8 mouse cellular contexts compared by ENCODE assay signal in the genomic region with DNA sequence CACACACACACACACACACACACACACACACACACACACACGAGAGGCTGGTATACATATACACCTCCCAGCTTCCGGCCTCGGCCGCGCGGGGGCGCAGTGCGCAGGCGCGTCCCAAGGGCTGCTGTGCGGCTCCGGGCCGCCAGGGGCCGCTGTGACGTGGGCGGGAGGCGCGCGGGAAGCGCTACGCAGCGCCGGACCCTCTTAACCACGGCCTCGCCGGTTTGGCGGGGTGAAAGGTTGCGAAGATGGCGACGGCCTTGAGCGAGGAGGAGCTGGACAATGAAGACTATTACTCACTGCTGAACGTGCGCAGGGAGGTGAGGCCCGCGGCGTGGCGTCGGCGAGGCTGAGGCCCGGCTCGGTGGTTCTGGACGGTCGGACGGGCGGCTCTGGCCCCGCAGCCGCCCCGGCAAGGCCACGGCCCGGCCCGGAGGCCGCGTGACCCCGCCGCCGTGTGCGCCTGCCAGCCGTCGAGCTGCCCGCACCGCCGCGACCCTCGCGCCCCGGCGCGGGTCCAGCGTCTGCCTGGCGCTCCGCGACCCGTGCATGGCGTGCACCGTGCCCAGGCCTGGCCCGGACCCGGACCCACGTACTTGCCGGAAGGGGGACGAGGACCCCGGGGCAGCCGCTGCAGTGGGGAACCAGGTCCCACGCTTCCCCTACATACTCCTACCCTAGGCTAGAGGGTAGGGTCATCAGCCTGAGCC. TPM values are rescaled to one million over a fixed set of nuclear protein-coding genes. Genes with fewer than 3 reads are reported as not detected.
DNase-seq lines count a peak whose midpoint lies in the region; ATAC-seq lines count a peak whose summit lies in the region.

TSS of gene Dnajc11 (plus strand) at position 187 of the 710 bp plus-strand sequence.

- peak; percentile 86 for DNase-seq in adipocyte (ENCODE audit: low spot score)
- peak; percentile 93 for DNase-seq in embryo, embryonic 10 days (ENCODE audit: low spot score)
- DNase-seq in gastrocnemius, postnatal 14 days, result peak; percentile 90
- DNase-seq in left cerebral cortex, postnatal 10 days (ENCODE audit: extremely low spot score in 1 of 2, low spot score in 2 of 2), result peak; percentile 89 to 92
- DNase-seq in right cerebral cortex, postnatal 25 days, result peak; percentile 93
- peak; percentile 89 to 94 for DNase-seq in urinary bladder, postnatal 4 days (ENCODE audit: low spot score in 2 of 2)

- ATAC-seq in inflammation-experienced regulatory T-cells, adult 6 months, result peak; percentile 92
- ATAC-seq in megakaryocyte-erythroid progenitor cell, adult 5-6 weeks (replicated peaks; ENCODE audit: low FRiP score, low TSS enrichment, poor library complexity, severe bottlenecking), result peak; percentile 71

- intact Hi-C loops in gastrocnemius, postnatal 14 days (cut with DNase I; ENCODE audit: low total_unique reads), result no loop called here
- intact Hi-C loops in left cerebral cortex, postnatal 10 days (cut with DNase I), result no loop called here

RNA-seq across cellular contexts. Expression of gene Dnajc11, which starts in this region (rescaled TPM):
- total RNA-seq in gastrocnemius, postnatal 14 days (2021), result 10 to 100 TPM; 66.1 to 75.2 TPM
- 10 to 100 TPM; 28.1 to 33.8 (median 33.5) TPM for polyA plus RNA-seq in inflammation-experienced regulatory T-cells, adult 6 months (2017; shearing (Covaris generic))
- 10 to 100 TPM; 55.1 to 70.9 TPM for total RNA-seq in left cerebral cortex, postnatal 10 days (2021)
- 108 and 114 TPM in 2 replicates for total RNA-seq in megakaryocyte-erythroid progenitor cell, adult 5-6 weeks (2014; fragmentation: Nextera tagmentation)
- total RNA-seq in megakaryocyte-erythroid progenitor cell, adult 5-6 weeks (2017), result 85.8 and 110 TPM in 2 replicates

Comparison
In these comparisons a context has a peak if more than half of its experiments do, and no peak if none do; other contexts are left out.
1. Peak in every context shown above with its lines: DNase-seq and ATAC-seq.